Mouse (Mus musculus) B cell, adult 62 days (primary cell): ENCODE measurements around the gene Exoc1. TPM values are rescaled to one million over a fixed set of nuclear protein-coding genes. Genes with fewer than 3 reads are reported as not detected.

ENCODE experiments used
- total RNA-seq: library from RNA; stranded (reverse); gene quantifications from 4 replicates; pipeline ENCODE4 v1.2.4, GENCODE M21; 2023

The Exoc1 gene
- 55.4 to 61.9 TPM (median 58.0 TPM) in 4 replicates for total RNA-seq

DNA sequence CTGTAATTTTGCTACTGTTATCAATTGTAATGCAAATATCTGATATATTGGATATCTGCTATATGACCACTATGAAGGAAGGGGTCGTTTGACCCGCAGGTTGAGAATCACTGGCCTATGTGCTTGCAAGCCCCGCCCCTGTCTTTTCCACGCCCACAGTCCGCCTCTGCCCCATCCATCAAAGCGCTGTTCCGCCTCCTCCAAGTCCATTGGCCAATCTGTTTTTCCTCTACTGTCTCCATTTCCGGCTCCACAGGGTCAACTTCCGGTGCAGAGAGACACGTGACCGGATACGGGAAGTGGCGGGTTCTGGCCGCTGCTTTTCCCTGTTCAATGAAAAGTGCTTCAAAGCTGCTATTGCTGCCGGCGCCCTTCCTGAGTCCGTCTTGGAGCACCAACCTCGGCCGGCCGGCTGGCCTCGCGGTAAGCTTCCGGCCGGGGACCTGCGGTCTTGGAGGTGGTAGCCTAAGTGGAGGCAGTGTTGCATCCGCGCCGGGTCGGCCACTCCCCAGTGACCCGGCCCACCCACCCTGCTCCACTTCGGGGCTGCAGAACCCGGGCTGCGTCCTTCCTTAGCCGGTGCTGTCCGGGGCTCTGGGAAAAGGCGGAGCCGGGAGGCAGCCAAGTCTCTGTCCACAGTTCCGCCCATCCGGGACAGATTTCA lies at the start of gene Exoc1:
TSS of gene Exoc1 (plus strand) at position 272 of the 664 bp plus-strand sequence.

GRCm38 (mm10) chr5:76483811-76484210 lies 45.3 kb upstream of the Exoc1 start, which contains the start of gene Gm7271:
Gene Gm7271, plus strand, starts transcription at chr5:76484040.

GRCm38 (mm10) chr5:76588551-76589283 lies 59.6 kb downstream of the Exoc1 start, which contains the start of gene Cep135:
Gene Cep135, plus strand, starts transcription at chr5:76588698.

Other genes starting within 250 kb of the Exoc1 start
- 26.1 to 28.7 TPM (median 26.4 TPM) in 4 replicates for gene Clock, start 224.5 kb upstream of the Exoc1 start, total RNA-seq
- gene Pdcl2, start 198.2 kb upstream of the Exoc1 start, total RNA-seq: not detected in 4 replicates
- gene Nmu, start 165.5 kb upstream of the Exoc1 start, total RNA-seq: not detected in 4 replicates
- gene Gm7271, start 45.3 kb upstream of the Exoc1 start, total RNA-seq: not detected in 4 replicates
- 23.3 to 24.7 TPM (median 23.8 TPM) in 4 replicates for gene Cep135, start 59.4 kb downstream of the Exoc1 start, total RNA-seq
- gene C530008M17Rik, start 127.2 kb downstream of the Exoc1 start, total RNA-seq: 0.26 to 1.2 TPM (median 0.69 TPM) in 4 replicates